Mouse (Mus musculus): ENCODE measurements around the gene 2510039O18Rik.

The 2510039O18Rik gene

GRCm38 (mm10) chr4:147936331-147936954, 4.3 kb upstream of the 2510039O18Rik start, which contains the start of gene Plod1:
Gene Plod1, minus strand, starts transcription at chr4:147936767.
- DNase-seq (ENCODE audit: low read depth in 2 of 2, low spot score in 2 of 2) = peak; percentile 51 to 60

GRCm38 (mm10) chr4:147937021-147937420, 3.7 kb upstream of the 2510039O18Rik start:
- no peak for DNase-seq (ENCODE audit: low read depth in 2 of 2, low spot score in 2 of 2)

GRCm38 (mm10) chr4:147937486-147937885, 3.2 kb upstream of the 2510039O18Rik start:
- DNase-seq (ENCODE audit: low read depth in 2 of 2, low spot score in 2 of 2) = no peak

GRCm38 (mm10) chr4:147938148-147939096, 2.3 kb upstream of the 2510039O18Rik start:
- no peak for DNase-seq (ENCODE audit: low read depth in 2 of 2, low spot score in 2 of 2)

GRCm38 (mm10) chr4:147940111-147940510, 584 bp upstream of the 2510039O18Rik start:
- no peak for DNase-seq (ENCODE audit: low read depth in 2 of 2, low spot score in 2 of 2)

GRCm38 (mm10) chr4:147941045-147942020, 638 bp downstream of the 2510039O18Rik start:
- DNase-seq (ENCODE audit: low read depth in 2 of 2, low spot score in 2 of 2) = peak; percentile 7 to 25

GRCm38 (mm10) chr4:147943005-147943404, 2.3 kb downstream of the 2510039O18Rik start:
- DNase-seq (ENCODE audit: low read depth in 2 of 2, low spot score in 2 of 2) = no peak

- no peak for DNase-seq (ENCODE audit: low read depth in 2 of 2, low spot score in 2 of 2)
These were observed 6.8 kb downstream of the 2510039O18Rik start for GRCm38 (mm10) chr4:147947511-147947910.

- DNase-seq (ENCODE audit: low read depth in 2 of 2, low spot score in 2 of 2) = peak in 1 of 2 experiments; percentile 39
These were observed 12.9 kb downstream of the 2510039O18Rik start for GRCm38 (mm10) chr4:147953590-147953989.

- DNase-seq (ENCODE audit: low read depth in 2 of 2, low spot score in 2 of 2) = no peak
These were observed 16.4 kb downstream of the 2510039O18Rik start for GRCm38 (mm10) chr4:147957141-147957540.

GRCm38 (mm10) chr4:147959881-147960831, 19.5 kb downstream of the 2510039O18Rik start:
- peak; percentile 21 to 49 for DNase-seq (ENCODE audit: low read depth in 2 of 2, low spot score in 2 of 2)

GRCm38 (mm10) chr4:147962781-147963180, 22.1 kb downstream of the 2510039O18Rik start:
- DNase-seq (ENCODE audit: low read depth in 2 of 2, low spot score in 2 of 2) = no peak

GRCm38 (mm10) chr4:147963623-147964022, 22.9 kb downstream of the 2510039O18Rik start:
- DNase-seq (ENCODE audit: low read depth in 2 of 2, low spot score in 2 of 2) = no peak

GRCm38 (mm10) chr4:147965712-147966111, 25.0 kb downstream of the 2510039O18Rik start:
- DNase-seq (ENCODE audit: low read depth in 2 of 2, low spot score in 2 of 2) = no peak

- DNase-seq (ENCODE audit: low read depth in 2 of 2, low spot score in 2 of 2) = no peak
These were observed 28.1 kb downstream of the 2510039O18Rik start for GRCm38 (mm10) chr4:147968816-147969215.

- DNase-seq (ENCODE audit: low read depth in 2 of 2, low spot score in 2 of 2) = no peak
These were observed 28.6 kb downstream of the 2510039O18Rik start for GRCm38 (mm10) chr4:147969337-147969736.

GRCm38 (mm10) chr4:147976237-147976636, 35.5 kb downstream of the 2510039O18Rik start:
- DNase-seq (ENCODE audit: low read depth in 2 of 2, low spot score in 2 of 2) = no peak

GRCm38 (mm10) chr4:147977726-147978125, 37.0 kb downstream of the 2510039O18Rik start:
- DNase-seq (ENCODE audit: low read depth in 2 of 2, low spot score in 2 of 2) = no peak

GRCm38 (mm10) chr4:147978391-147978790, 37.7 kb downstream of the 2510039O18Rik start:
- no peak for DNase-seq (ENCODE audit: low read depth in 2 of 2, low spot score in 2 of 2)

- DNase-seq (ENCODE audit: low read depth in 2 of 2, low spot score in 2 of 2) = no peak
These were observed 38.8 kb downstream of the 2510039O18Rik start for GRCm38 (mm10) chr4:147979441-147979860.
